Mouse (Mus musculus) lung, postnatal 0 days (tissue): ENCODE measurements around the gene Ildr2. TPM values are rescaled to one million over a fixed set of nuclear protein-coding genes. Genes with fewer than 3 reads are reported as not detected.

Experiments
- ATAC-seq: fragments of 200-750 bp; cut with Nextera tagmentation; 2 replicates; pipeline ENCODE4 v1.8.0; 2017; ENCODE audit warnings: moderate library complexity
- DNase-seq: peaks from one replicate; pipeline ENCODE4 v3.0.0-alpha.2; 2016; ENCODE audit warnings: low spot score
- H3K27ac ChIP-seq: fragments of 300-500 bp; sonication (generic); 2 replicates; pipeline ENCODE4 v1.5.1; 2014; ENCODE audit warnings: antibody characterized with exemption, mild to moderate bottlenecking, low read length, mixed read lengths
- H3K27me3 ChIP-seq: fragments of 300-500 bp; sonication (generic); replicated peaks from 2 replicates; pipeline ENCODE4 v1.6.1; 2014; ENCODE audit warnings: low read length, mixed read lengths; ENCODE audit not compliant: insufficient read depth
- H3K36me3 ChIP-seq: fragments of 300-500 bp; sonication (generic); 2 replicates; pipeline ENCODE4 v1.6.1; 2014; ENCODE audit warnings: low read length, mixed read lengths; ENCODE audit not compliant: insufficient read depth
- H3K4me1 ChIP-seq: fragments of 300-500 bp; sonication (generic); 2 replicates; pipeline ENCODE4 v1.6.1; 2014; ENCODE audit warnings: antibody characterized with exemption, low read depth, low read length, mixed read lengths; ENCODE audit not compliant: insufficient read depth
- H3K4me2 ChIP-seq: fragments of 300-500 bp; sonication (generic); replicated peaks from 2 replicates; pipeline ENCODE4 v1.6.1; 2014; ENCODE audit warnings: low read depth, mild to moderate bottlenecking, low read length, moderate library complexity, mixed read lengths
- H3K4me3 ChIP-seq: fragments of 300-500 bp; sonication (generic); 2 replicates; pipeline ENCODE4 v1.5.1; 2014; ENCODE audit warnings: low read depth, low read length
- H3K9ac ChIP-seq: fragments of 300-500 bp; sonication (generic); replicated peaks from 2 replicates; pipeline ENCODE4 v1.6.1; 2014; ENCODE audit warnings: low read depth, mild to moderate bottlenecking
- H3K9me3 ChIP-seq: fragments of 300-500 bp; sonication (generic); 2 replicates; pipeline ENCODE4 v1.6.1; 2016; ENCODE audit warnings: low read length, mixed read lengths
- CTCF ChIP-seq: IDR thresholded peaks from 2 replicates; pipeline ENCODE4 v1.5.1; 2016; ENCODE audit warnings: antibody characterized with exemption, mild to moderate bottlenecking
- EP300 ChIP-seq: IDR thresholded peaks from 2 replicates; pipeline ENCODE4 v1.6.1; 2016; ENCODE audit warnings: antibody characterized with exemption, mild to moderate bottlenecking, control low read depth
- WGBS: fragments of 180-500 bp; shearing (Covaris S2); extraction: QIAGEN DNeasy Blood & Tissue Kit; methylation state at CpG from one replicate; pipeline ENCODE4 v1.1.7; 2014; 5-methylcytosine and 5-hydroxymethylcytosine counted together
- polyA plus RNA-seq: library from polyadenylated mRNA; unstranded; fragments of >200 nt; fragmentation: Nextera tagmentation; extraction: Ambion mirVana; gene quantifications from 2 replicates; pipeline ENCODE4 v1.2.1, GENCODE M21; 2015

The Ildr2 gene
- polyA plus RNA-seq, 1 experiment from 2014 or later: 0.79 TPM

GRCm38 (mm10) chr1:166290562-166290961 lies 36.6 kb downstream of the Ildr2 start:
- Histone ChIP-seq H3K27ac (no peak overlapping the region), H3K36me3 (no peaks in the 10 kb centered on the region), H3K4me3 (no peak overlapping the region), H3K4me2 (no peak overlapping the region), H3K9me3 (no peaks in the 10 kb centered on the region), H3K9ac (no peak overlapping the region), H3K27me3 (no peaks in the 10 kb centered on the region), H3K4me1 (no peaks in the 10 kb centered on the region)
- no peak for TF ChIP-seq CTCF
- no peak for TF ChIP-seq EP300
- DNase-seq (no peak), ATAC-seq (no peak)
- 78% methylated on average over 6 of the region's 6 CpGs for WGBS

GRCm38 (mm10) chr1:166293086-166293485 lies 39.1 kb downstream of the Ildr2 start:
- ATAC-seq (no peak), DNase-seq (no peak)
- H3K4me2 ChIP-seq: no peak overlapping the region
- TF ChIP-seq EP300 (no peak), CTCF (no peak)
- WGBS: 58% methylated on average over 3 of the region's 3 CpGs
- no peak overlapping the region for H3K4me3 ChIP-seq
- no peaks in the 10 kb centered on the region for H3K36me3 ChIP-seq
- H3K4me1 ChIP-seq: no peaks in the 10 kb centered on the region
- no peak overlapping the region for H3K27ac ChIP-seq
- no peaks in the 10 kb centered on the region for H3K27me3 ChIP-seq
- H3K9me3 ChIP-seq: no peaks in the 10 kb centered on the region
- H3K9ac ChIP-seq: no peak overlapping the region

- Histone ChIP-seq H3K27me3 (no peaks in the 10 kb centered on the region), H3K9ac (no peak overlapping the region), H3K27ac (no peak overlapping the region), H3K36me3 (no peaks in the 10 kb centered on the region), H3K4me1 (no peaks in the 10 kb centered on the region), H3K4me2 (no peak overlapping the region), H3K9me3 (no peaks in the 10 kb centered on the region), H3K4me3 (no peak overlapping the region)
- ATAC-seq (no peak), DNase-seq (no peak)
- 54% methylated on average over 7 of the region's 7 CpGs for WGBS
- no peak for TF ChIP-seq CTCF
- TF ChIP-seq EP300: no peak
These were observed 41.6 kb downstream of the Ildr2 start for GRCm38 (mm10) chr1:166295548-166295947.

DNA sequence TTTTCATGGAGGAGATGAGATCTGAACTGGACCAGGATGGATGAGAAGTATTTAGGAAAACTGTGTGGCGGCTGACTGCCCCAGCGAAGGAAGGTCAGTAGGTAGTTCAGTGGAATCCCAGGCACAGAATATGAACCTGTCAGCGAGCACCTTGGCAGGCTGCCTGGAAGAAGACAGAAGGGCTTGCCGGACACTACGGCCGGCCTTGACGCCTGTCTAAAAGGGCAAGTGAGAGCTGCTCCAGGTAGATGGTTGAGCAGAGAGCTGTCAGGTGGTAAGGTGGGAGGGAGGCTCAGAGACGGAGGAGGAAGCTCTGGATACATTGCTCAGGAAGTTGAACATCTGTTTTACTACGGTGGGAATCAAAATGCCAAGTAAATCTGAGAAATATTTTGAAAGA lies 42.4 kb downstream of the Ildr2 start:
- Histone ChIP-seq H3K9ac (no peak overlapping the region), H3K27me3 (no peaks in the 10 kb centered on the region), H3K4me1 (no peaks in the 10 kb centered on the region), H3K27ac (no peak overlapping the region), H3K9me3 (no peaks in the 10 kb centered on the region), H3K4me2 (no peak overlapping the region), H3K4me3 (no peak overlapping the region), H3K36me3 (no peaks in the 10 kb centered on the region)
- 63% methylated on average over 9 of the region's 9 CpGs for WGBS
- DNase-seq (no peak), ATAC-seq (no peak)
- TF ChIP-seq EP300 (no peak), CTCF (no peak)

DNA sequence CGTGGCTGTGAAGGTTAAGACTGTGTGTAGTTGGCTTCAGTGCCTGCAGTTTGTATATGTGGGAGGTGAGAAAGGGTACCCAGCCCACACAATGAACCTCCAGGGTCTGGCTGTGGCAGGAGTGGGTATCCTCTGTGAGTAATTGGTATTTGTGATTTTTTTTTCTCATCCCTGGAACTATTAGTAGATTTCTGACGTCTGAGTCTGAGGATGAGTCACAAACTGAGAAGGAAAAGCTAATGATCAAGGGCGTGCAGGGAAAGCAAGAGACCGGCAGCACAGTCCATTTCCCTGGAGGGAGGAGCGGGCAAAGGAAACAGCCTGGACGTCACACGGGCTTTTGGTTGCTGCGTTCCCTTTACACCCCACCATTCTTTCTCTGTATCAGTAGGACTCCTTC lies 43.0 kb downstream of the Ildr2 start:
- TF ChIP-seq CTCF: no peak
- no peak for TF ChIP-seq EP300
- DNase-seq: peak; percentile 13
- peak; percentile 40; the same call in 1 of the 2 replicates for ATAC-seq
- Histone ChIP-seq H3K27ac (no peak overlapping the region), H3K36me3 (no peaks in the 10 kb centered on the region), H3K4me3 (no peak overlapping the region), H3K9ac (no peak overlapping the region), H3K4me1 (no peaks in the 10 kb centered on the region), H3K4me2 (no peak overlapping the region), H3K27me3 (no peaks in the 10 kb centered on the region), H3K9me3 (no peaks in the 10 kb centered on the region)
- 62% methylated on average over 8 of the region's 8 CpGs for WGBS

- TF ChIP-seq CTCF (no peak), EP300 (no peak)
- no peak overlapping the region for H3K27ac ChIP-seq
- WGBS: 45% methylated on average over 15 of the region's 15 CpGs
- H3K36me3 ChIP-seq: no peaks in the 10 kb centered on the region
- ATAC-seq: no peak; the same call in 1 of the 2 replicates
- no peak for DNase-seq
- 0 out of 2 replicates have a peak overlapping the region, but pooled peaks have one; percentile 5 for H3K4me2 ChIP-seq
- no peaks in the 10 kb centered on the region for H3K9me3 ChIP-seq
- H3K4me1 ChIP-seq: no peaks in the 10 kb centered on the region
- H3K27me3 ChIP-seq: no peaks in the 10 kb centered on the region
- H3K4me3 ChIP-seq: no peak overlapping the region
- no peak overlapping the region for H3K9ac ChIP-seq
These were observed 43.7 kb downstream of the Ildr2 start for GRCm38 (mm10) chr1:166297499-166298111.

DNA sequence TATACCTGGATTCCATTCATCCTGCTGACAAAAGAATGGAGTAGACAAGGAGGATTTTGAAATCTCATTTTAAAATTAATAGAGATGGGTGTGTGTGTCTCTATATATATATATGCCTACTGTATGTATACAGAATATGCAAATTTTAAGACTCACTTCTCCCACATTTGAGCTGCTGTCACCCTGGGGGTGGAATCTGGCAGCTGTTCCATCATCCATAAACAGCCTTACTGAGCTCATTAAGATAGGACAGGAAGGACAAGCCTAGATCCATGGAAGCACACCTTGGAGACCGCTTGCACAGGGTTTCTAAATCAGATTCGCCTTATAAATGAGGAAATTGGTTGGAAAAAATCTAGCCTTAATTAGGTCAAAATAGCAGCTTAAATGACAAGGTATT lies 44.9 kb downstream of the Ildr2 start:
- no peak for ATAC-seq

More for the DNA sequence above, 44.9 kb downstream of the Ildr2 start:
- TF ChIP-seq EP300 (no peak), CTCF (no peak)
- Histone ChIP-seq H3K27ac (no peak overlapping the region), H3K4me2 (no peak overlapping the region), H3K27me3 (no peaks in the 10 kb centered on the region), H3K4me3 (no peak overlapping the region), H3K4me1 (no peaks in the 10 kb centered on the region), H3K9ac (no peak overlapping the region), H3K9me3 (no peaks in the 10 kb centered on the region), H3K36me3 (no peaks in the 10 kb centered on the region)
- 81% methylated on average over 2 of the region's 2 CpGs for WGBS
- no peak for DNase-seq
